Mouse (Mus musculus): ENCODE data around the gene Utrn.

Gene Utrn

DNA sequence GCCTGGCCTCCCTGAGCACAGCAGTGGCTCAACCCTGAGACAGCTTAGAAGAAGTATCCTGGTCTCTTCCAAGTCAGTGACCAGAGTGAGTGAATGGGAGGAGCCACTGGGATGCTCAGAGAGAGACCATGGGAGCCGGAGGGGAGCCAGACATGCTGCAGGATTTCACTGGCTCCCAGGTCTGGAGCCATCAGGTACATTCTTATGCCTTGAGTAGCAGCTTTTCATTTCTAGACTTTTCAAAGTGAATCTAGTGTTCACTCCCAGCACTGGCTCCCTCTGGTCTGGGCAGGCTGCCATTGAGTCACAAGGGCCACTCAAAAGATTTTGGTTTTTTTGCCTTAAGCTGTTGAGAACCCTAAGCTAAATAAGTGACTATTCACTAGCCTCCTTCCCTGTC lies 31.5 kb downstream of the Utrn start:
- DNase-seq (ENCODE audit: low spot score in 2 of 2) = no peak

- no peak for DNase-seq (ENCODE audit: low spot score in 2 of 2)
Measured at GRCm38 (mm10) chr10:12836048-12836816, 32.9 kb downstream of the Utrn start.

- no peak for DNase-seq (ENCODE audit: low spot score in 2 of 2)
Measured at GRCm38 (mm10) chr10:12834215-12834614, 35.0 kb downstream of the Utrn start.

- DNase-seq (ENCODE audit: low spot score in 2 of 2) = no peak
Measured at GRCm38 (mm10) chr10:12832163-12832562, 37.0 kb downstream of the Utrn start.

DNA sequence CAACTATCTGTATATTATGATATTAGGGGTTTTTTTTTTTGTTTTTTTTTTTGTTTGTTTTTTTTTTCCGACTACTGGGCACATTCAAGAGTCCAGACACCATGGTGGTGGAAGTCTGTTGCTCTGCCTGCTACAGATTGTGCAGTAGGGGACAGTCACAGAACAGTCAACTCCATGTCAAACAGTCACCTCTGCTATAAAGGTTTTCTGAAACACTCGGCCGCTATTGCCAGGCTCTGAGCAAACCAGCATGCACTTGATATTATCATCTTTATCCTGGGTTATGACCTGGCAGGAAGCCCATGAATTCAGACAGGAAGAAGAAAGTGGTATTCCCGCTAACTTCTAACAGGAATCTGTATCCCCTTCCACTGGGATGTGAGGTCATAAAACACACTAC lies 41.4 kb downstream of the Utrn start:
- DNase-seq (ENCODE audit: low spot score in 2 of 2) = no peak

DNA sequence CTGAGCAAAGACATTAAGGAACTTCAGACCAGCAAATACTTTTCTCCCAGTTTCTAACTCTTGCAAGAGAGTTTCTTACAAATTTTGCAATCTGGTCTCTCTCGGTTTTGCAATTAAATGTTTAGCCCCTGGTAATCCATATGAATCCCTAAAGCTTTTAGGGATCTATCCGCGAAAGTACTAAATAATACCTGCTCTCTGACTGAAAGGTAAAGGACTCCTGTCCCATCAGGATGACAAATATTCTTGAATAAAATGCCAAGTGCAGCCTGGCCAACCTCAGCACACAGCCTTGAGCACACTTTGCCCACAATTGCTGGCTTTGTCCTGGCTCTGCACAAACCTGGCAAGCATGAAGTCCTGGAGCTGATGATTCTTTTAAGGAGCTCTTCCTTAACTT lies 41.9 kb downstream of the Utrn start:
- no peak for DNase-seq (ENCODE audit: low spot score in 2 of 2)

DNA sequence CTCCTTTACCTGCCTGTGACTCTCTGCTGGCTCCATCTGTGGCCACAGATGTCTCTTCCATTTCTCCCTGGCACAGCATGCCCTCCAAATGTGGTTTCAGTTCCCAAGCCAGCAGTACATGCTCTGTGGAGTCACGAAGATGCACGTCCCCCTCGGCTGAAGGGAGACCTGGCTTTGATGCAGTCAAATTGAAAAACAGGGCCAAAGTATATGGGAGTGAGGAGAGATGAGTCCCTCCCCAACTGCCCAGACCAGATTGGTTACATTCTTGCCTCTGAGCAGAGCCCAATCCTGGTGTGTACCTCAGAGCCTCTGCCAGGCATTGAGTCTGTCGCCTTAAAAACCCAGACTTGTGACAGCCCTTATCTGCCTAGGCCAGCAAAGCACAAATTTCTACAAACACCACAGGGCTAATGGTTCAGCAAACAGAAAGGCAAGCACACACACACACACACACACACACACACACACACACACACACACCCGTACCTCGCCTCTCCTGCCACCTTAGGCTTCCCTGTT lies 42.3 kb downstream of the Utrn start:
- DNase-seq (ENCODE audit: low spot score in 2 of 2) = no peak

- DNase-seq (ENCODE audit: low spot score in 2 of 2) = no peak
Measured at GRCm38 (mm10) chr10:12824386-12824785, 44.8 kb downstream of the Utrn start.

GRCm38 (mm10) chr10:12823437-12824219 lies 45.5 kb downstream of the Utrn start:
- peak in 1 of 2 experiments; percentile 13 for DNase-seq (ENCODE audit: low spot score in 2 of 2)

DNA sequence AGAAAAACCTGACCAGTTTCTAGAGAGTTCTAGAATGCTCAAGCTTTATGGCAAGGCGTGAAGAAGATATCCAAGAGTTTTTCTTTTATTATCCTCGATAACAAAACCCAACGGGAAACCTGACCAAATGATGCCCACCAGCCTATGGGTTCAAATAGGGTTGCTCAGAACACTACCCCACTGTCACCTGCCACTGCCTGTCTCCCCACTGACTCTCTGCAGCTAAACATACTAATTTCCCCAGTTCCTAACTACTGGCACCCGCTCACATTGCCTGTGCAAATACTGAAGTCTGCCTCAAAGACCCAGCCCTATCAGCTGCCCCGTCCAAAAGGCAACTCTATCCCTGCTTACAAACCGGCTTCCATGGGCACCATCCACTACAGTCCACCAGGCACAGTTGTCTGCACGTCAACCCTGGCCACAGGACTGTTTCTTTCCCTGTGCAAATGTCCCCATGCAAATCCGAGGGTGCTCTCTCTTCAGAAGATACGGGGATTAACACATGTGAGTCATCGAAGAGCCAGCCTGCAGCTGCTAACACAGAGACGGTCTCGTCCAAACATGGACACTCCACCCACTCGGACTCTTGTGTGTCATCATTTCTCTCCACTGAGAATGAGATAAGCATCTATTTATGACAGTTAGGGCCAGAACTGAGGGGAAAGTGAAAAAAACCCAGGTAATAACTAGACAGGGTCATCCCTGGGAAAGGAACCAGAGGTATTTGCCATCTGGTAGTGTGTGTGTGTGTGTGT lies 48.0 kb downstream of the Utrn start:
- no peak for DNase-seq (ENCODE audit: low spot score in 2 of 2)

DNA sequence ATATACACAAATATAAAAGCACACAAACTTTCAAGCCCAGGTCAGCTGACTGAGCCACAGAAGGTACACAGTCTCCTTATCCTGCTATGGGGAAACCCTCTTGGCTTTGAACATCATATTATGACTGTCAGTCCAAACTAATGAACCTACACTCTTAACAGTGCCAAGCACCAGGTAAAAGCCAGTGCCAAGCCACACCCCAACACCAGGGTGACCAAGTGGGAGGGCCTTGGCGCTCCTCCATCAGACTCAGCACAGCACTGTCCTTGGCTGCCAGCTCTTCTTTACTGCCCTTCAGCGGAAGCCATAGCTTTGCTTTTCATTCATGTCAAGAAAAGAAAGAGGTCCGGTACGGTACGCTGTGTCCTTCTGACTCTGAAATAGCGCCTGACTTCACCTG lies 51.8 kb downstream of the Utrn start:
- DNase-seq (ENCODE audit: low spot score in 2 of 2) = peak; percentile 17 to 36

DNA sequence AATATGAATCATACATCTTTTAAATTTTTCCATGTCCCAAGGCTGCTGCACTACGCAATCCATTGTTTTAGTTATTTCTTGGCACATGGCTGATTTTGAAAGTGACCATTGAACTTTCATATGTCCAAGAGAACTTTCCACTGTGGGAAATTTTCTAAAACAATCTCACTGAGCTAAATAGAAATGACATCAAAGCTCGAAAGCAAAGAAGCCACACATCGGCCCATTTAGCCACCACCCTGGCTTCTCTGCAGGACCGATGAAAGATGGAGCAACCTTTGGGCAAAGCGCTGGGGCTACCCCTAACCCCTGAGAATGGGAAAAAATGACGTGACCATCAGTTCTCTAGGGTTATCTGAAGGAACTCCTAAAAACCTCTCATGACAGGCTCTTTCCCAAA lies 52.6 kb downstream of the Utrn start:
- DNase-seq (ENCODE audit: low spot score in 2 of 2) = no peak

DNA sequence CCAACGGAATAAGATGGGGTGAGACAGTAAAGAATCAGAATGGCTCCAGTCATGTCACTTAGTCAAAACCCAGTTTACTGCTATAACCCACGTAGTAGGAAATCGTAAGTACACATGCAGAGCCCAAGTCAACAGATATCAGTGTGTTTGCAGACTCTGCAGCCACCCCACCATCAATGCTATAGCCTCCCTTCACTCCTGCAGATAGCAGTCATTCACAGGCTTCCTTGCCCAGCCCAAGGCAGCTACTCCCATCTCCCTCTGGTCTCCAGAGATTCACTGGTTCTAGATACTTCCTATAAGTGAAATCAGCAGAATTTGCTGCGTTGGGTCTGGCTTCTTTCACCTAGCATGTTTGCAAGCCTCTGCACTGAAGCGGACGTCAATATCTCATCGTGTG lies 54.8 kb downstream of the Utrn start:
- peak in 1 of 2 experiments; percentile 8 for DNase-seq (ENCODE audit: low spot score in 2 of 2)

GRCm38 (mm10) chr10:12813881-12814280 lies 55.3 kb downstream of the Utrn start:
- no peak for DNase-seq (ENCODE audit: low spot score in 2 of 2)

DNA sequence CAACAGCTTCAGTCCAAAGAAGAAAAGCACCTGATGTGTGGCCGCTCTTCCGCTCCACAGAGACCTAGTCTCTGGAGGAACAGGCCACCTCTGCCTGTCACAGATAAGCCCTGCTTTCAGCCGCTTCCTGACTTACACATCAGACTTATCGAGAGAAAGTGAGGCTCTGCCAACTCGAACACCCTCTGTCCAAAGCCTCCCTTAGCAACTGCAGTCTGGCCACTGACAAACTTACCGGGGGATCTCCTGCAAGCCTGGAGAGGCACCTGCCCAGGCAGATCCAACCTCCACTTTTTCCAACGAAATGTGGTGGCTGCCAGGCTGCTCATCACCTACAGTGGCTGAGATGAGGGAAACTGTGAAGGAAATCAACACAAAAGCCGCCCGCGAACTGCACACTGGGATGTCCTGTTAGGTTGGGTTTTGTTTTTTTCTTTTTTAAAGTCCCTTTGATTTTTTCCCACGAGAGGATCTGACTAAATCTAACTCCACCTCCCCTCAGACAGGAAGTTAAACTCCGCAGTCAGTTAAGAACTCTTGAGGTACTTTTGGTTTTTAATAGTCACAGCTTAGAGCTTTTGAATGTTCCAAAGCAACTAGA lies 55.9 kb downstream of the Utrn start:
- DNase-seq (ENCODE audit: low spot score in 2 of 2) = peak; percentile 58

DNA sequence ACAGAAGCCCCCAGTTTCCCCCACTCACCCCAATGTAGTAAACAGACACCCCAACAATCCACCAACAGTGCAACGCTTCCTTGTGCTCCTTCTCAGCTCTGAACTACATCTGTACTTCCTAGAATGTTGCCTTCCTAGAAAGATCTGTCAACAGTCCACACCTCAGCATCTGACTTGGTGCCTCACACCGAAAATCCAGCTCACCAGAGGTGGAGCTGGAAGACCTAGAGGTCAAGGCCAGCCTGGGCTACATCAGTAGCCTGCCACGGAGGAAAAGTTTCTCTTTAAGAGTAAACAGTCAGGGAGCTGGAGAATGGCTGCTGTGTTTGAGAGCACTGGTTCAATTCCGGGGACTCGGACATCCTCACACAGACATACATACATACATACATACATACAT lies 56.5 kb downstream of the Utrn start:
- DNase-seq (ENCODE audit: low spot score in 2 of 2) = no peak

DNA sequence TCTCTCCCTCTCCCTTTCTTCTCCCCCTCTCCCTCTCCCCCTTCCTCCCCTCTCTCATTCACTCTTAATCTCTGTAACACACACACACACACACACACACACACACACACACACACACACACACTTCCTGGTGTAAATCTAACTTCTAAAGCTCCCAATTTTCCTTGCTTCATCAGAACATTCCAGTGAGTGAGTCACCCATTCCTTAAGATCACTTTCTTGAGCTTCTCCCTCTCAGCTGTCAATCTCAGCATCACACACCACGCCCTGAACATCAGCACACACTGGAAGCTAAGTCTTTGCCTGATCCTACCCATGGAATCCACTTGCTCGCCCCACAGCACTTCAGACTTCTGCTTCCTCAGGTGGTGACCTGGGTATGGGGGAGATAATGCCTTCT lies 58.3 kb downstream of the Utrn start:
- DNase-seq (ENCODE audit: low spot score in 2 of 2) = no peak

- no peak for DNase-seq (ENCODE audit: low spot score in 2 of 2)
Measured at GRCm38 (mm10) chr10:12809702-12810101, 59.5 kb downstream of the Utrn start.

DNA sequence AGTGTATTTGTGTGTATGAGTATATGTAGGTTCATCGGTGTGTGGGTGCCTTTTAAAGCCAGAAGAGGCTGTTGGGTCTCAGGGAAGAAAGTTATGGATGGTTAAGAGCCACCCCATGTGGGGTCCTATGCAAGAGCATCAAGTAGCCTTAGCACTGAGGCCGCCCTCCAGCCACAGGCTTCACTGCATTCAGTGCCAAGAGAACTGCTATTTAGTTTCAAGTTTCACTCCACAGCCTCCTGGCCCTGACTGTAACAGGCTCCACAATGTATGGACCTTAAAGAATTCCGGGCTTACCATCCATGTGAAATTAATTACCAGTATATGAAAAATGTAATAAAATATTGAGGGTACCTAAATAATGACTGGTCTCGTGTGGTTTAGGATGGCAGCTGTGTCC lies 60.7 kb downstream of the Utrn start:
- no peak for DNase-seq (ENCODE audit: low spot score in 2 of 2)

DNA sequence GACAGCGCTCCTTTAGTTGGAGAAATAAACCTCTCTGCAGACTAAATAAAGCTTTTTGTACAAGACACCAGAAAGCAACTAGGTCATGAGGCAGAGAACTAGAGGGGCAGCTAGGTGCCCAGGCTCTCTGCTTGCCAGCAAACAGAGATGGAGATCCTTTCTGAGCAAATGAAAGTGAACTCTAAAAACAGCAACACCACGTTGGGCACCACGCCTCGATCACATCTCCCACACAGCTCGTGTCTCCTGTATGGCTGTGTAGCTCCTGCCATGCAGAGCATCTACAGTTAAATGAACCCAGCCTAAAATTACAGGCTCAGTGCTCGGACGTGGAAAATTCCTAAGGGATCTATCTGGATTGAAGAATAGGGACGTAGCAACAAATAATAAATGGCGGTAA lies 61.5 kb downstream of the Utrn start:
- no peak for DNase-seq (ENCODE audit: low spot score in 2 of 2)

DNA sequence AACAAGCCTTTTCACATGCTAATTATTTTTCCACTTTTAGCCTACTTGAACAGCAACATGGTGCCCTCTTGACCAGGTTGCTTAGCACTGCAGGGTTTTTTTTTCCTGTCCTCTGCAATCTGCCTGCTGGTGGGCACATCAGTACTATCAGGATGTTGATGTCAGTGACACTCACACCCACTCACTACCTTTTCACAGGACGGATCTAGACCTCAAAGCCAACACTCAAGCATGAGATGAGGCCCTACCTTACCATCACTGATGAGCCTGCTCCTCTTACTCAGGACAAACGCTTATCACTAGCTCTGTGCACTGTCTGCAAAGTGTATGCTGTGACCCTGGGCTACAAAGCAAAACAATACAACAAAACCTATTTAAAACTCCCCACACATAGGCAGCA lies 63.3 kb downstream of the Utrn start:
- DNase-seq (ENCODE audit: low spot score in 2 of 2) = peak in 1 of 2 experiments; percentile 14

DNA sequence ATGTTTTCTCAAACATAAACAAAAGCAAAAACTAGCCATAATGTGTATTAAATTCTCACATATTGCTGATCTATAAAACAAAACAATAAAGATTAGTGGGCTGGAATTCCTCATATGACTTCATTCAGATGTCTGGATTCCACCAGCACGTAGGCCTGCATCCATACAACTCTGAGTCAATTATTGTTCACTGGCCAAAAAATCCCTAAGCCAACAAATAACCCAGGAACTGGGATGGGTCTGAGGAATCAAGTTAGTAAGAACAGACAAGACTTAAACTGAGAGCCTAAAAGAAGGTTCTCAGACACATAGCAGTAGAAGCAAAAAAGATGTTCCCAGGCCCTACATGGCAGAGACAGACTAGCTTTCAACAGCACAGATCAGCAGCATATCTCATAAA lies 65.2 kb downstream of the Utrn start:
- no peak for DNase-seq (ENCODE audit: low spot score in 2 of 2)
